Comparison of ENCODE assay signal across 8 mouse cellular contexts in genomic region chr1:78707280-78707679, GRCm38 (mm10). TPM values are rescaled to one million over a fixed set of nuclear protein-coding genes. Genes with fewer than 3 reads are reported as not detected.
A peak's percentile ranks its signal among the peaks of the same experiment; 100 is the strongest.
DNase-seq lines count a peak whose midpoint lies in the region; ATAC-seq and TF ChIP-seq lines count a peak whose summit lies in the region.

No protein-coding gene starts in this region.

- peak; percentile 35 for TF ChIP-seq CTCF in E14TG2a.4 (conservative IDR thresholded peaks at IDR 0.05; ENCODE audit: low read length)

- peak; percentile 13 to 17 for DNase-seq in cerebellum, adult 18-20 months
- DNase-seq in layer of hippocampus, adult 11-12 months (ENCODE audit: low spot score), result peak; percentile 59
- DNase-seq in layer of hippocampus, postnatal 36 days, result no peak
- peak; percentile 51 for DNase-seq in lung, postnatal 36 days
- no peak for DNase-seq in yolk sac, embryonic 10.5 days (ENCODE audit: low spot score)

- H3K36me3 ChIP-seq in E14TG2a.4 (ENCODE audit: insufficient read depth, low read length), result peaks cover 34% of the 10 kb centered on the region

- H3K4me1 ChIP-seq in E14TG2a.4 (replicated peaks; ENCODE audit: low read depth, low read length), result no peaks in the 10 kb centered on the region

- H3K9me3 ChIP-seq in E14TG2a.4 (ENCODE audit: low read length), result no peaks in the 10 kb centered on the region

- H3K27me3 ChIP-seq in E14TG2a.4 (ENCODE audit: insufficient read depth, low read length), result no peaks in the 10 kb centered on the region

- no peak overlapping the region for H3K4me3 ChIP-seq in E14TG2a.4 (replicated peaks; ENCODE audit: low read length)

- ATAC-seq in cerebellum, adult (ENCODE audit: insufficient number of reproducible peaks, low FRiP score, low TSS enrichment), result no peak
- ATAC-seq in megakaryocyte, adult 5-6 weeks (ENCODE audit: poor library complexity, severe bottlenecking), result no peak

RNA-seq across cellular contexts. Expression of gene Utp14b, which starts 49.4 kb away (rescaled TPM):
- 10 to 100 TPM; 22.5 to 25.7 TPM for total RNA-seq in layer of hippocampus, postnatal 36 days (2021)
- 4.1 and 4.2 TPM in 2 replicates for total RNA-seq in megakaryocyte, adult 5-6 weeks (2015)
- total RNA-seq in megakaryocyte, adult 5-6 weeks (2017), result 6.2 and 6.9 TPM in 2 replicates

RNA-seq across cellular contexts. Expression of gene Acsl3, which starts 49.7 kb away (rescaled TPM):
- total RNA-seq in layer of hippocampus, postnatal 36 days (2021), result 100 to 1,000 TPM; 174 to 180 TPM
- total RNA-seq in megakaryocyte, adult 5-6 weeks (2015), result 5.1 TPM in 2 replicates
- total RNA-seq in megakaryocyte, adult 5-6 weeks (2017), result 15.4 and 17.6 TPM in 2 replicates

Comparison
In these comparisons a context has a peak if more than half of its experiments do, and no peak if none do; other contexts are left out.
1. DNase-seq: peak in cerebellum, adult 18-20 months (2 of 2), layer of hippocampus, adult 11-12 months (single experiment) and lung, postnatal 36 days (single experiment); none in layer of hippocampus, postnatal 36 days (0 of 2) and yolk sac, embryonic 10.5 days (single experiment).
2. RNA of gene Acsl3, which starts 49.7 kb away (total RNA-seq): 174 to 180 TPM in layer of hippocampus, postnatal 36 days; 5.1 to 17.6 TPM in megakaryocyte, adult 5-6 weeks; every median in the first group is over 4 times any median in the second.